Mouse (Mus musculus) spleen, adult 2 months (tissue): ENCODE measurements around the gene Mesp2.

ENCODE experiments used
- CTCF ChIP-seq: fragments of 200-500 bp; IDR thresholded peaks from 2 replicates; pipeline ENCODE4 v1.5.1; 2011; ENCODE audit warnings: mild to moderate bottlenecking, inconsistent platforms; ENCODE audit not compliant: insufficient read depth, insufficient read length, insufficient replicate concordance; ENCODE audit errors: extremely low read depth
- POLR2A ChIP-seq: fragments of 200-500 bp; IDR thresholded peaks from 2 replicates; pipeline ENCODE4 v1.6.1; 2011; ENCODE audit warnings: low read depth, low read length, inconsistent platforms

DNA sequence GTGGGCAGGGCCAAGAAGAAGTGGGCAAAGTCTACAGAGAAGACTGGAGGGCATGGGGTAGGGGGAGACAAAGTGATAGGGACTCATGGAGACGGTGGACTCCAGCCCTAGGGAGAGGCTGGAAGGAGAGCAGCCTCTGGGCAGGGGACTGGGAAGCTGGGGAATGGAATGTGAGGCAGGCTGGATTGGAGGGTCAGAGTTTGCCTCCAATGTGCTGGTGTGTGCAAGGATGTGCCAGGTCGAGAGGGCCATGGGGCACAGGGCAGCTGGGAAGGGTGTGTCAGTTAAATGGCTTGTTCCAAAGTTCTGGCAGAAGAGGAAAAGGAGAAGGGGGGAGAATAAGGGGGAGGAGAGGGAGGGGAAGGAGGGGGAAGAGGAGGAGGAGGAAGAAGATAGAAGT lies 26.7 kb downstream of the Mesp2 start:
- TF ChIP-seq POLR2A, result no peak
- TF ChIP-seq CTCF, result no peak
